Mouse (Mus musculus): ENCODE data around the gene Gm10358. TPM values are rescaled to one million over a fixed set of nuclear protein-coding genes. Genes with fewer than 3 reads are reported as not detected.
"Not testable (repeated sequence)": the region's sequence is repeated elsewhere in the genome, so short reads cannot be mapped to it uniquely, and the experiment has no call there.

Gene Gm10358
- total RNA-seq (2021), result under 1 TPM in 1 of 2 experiments, not detected in 1; 0.30 TPM
- long read RNA-seq, partial matches to known transcripts, result 0 of 2 reads
- long read RNA-seq, other reads (novel, unspliced or antisense), result 0 of 2 reads

- no peak for DNase-seq (ENCODE audit: low spot score in 2 of 2)
These were observed at the start of gene Gm10358 for GRCm38 (mm10) chr8:75406489-75406888. Gene Gm10358, minus strand, starts transcription at chr8:75406589.

GRCm38 (mm10) chr8:75448394-75448793, 42.0 kb upstream of the Gm10358 start, which contains the start of gene Iqcm:
Gene Iqcm, plus strand, starts transcription at chr8:75448694.
- no peak for DNase-seq (ENCODE audit: low spot score in 2 of 2)

DNA sequence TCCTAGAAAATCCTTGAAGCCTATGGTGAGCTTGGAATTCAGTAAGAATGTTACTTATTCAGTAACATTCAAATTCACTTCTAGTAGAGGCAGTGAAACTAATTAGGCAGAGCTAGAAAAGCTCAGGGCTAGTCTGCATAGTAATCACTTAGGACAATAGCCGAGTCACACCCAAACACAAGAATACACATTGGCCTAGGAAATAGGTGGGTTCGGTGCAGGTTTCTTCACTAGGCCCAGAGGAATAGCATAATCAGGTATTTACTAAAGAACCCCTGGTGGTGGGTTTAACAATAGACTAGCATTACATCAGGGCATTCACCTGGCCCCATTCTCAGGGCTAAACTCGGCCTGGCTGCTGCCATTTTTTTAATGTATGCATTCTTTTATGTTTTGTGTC, 9.3 kb upstream of the Gm10358 start:
- not testable (repeated sequence) for DNase-seq (ENCODE audit: low spot score in 2 of 2)

- no peak for DNase-seq (ENCODE audit: low spot score in 2 of 2)
These were observed 21.6 kb downstream of the Gm10358 start for GRCm38 (mm10) chr8:75384770-75385290.

- peak in 1 of 2 experiments; percentile 15 for DNase-seq (ENCODE audit: low spot score in 2 of 2)
These were observed 30.8 kb downstream of the Gm10358 start for GRCm38 (mm10) chr8:75375530-75376123.

DNA sequence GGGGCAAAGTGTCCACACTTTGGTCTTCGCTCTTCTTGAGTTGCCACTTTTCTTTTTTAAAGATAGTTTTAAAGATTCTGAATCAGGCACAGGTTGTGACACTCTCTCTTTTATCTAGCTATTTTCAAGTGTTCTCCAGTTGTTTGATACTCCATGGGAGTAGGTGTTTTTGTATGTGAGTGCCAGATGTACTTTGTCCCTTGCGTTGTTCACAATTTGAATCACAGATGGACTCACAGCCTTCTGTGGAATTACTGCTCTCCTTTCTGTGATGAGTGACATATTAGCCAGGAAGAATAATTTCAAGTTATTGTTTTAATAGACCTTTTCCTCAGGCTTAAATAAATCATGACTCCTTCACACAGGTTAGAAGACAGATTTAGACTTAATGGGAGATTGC, 34.4 kb downstream of the Gm10358 start:
- no peak for DNase-seq (ENCODE audit: low spot score in 2 of 2)

Other genes starting within 250 kb of the Gm10358 start
- 10 to 100 TPM; 79.6 to 80.5 TPM for gene Rasd2, start 192.6 kb downstream of the Gm10358 start, total RNA-seq (2021)
- under 1 TPM; 0.23 to 0.25 TPM for gene Iqcm, start 42.1 kb upstream of the Gm10358 start, total RNA-seq (2021)